Mouse (Mus musculus) 416B (cell line): ENCODE data around the gene Scube3.
"Not testable (repeated sequence)": the region's sequence is repeated elsewhere in the genome, so short reads cannot be mapped to it uniquely, and the experiment has no call there.

Experiments
- DNase-seq: peaks from one replicate; pipeline ENCODE4 v3.0.0; 2011; ENCODE audit warnings: low read depth

Gene Scube3

GRCm38 (mm10) chr17:28222463-28222862 lies 80.5 kb downstream of the Scube3 start:
- not testable (repeated sequence) for DNase-seq

GRCm38 (mm10) chr17:28223561-28224391 lies 81.8 kb downstream of the Scube3 start:
- DNase-seq = peak; percentile 94
